Mouse (Mus musculus): ENCODE measurements around the gene Rps28.
A peak's percentile ranks its signal among the peaks of the same experiment; 100 is the strongest.

The Rps28 gene

GRCm38 (mm10) chr17:33812475-33812874 is 11.9 kb downstream of the Rps28 start:
- DNase-seq (ENCODE audit: low spot score in 2 of 2): no peak

DNA sequence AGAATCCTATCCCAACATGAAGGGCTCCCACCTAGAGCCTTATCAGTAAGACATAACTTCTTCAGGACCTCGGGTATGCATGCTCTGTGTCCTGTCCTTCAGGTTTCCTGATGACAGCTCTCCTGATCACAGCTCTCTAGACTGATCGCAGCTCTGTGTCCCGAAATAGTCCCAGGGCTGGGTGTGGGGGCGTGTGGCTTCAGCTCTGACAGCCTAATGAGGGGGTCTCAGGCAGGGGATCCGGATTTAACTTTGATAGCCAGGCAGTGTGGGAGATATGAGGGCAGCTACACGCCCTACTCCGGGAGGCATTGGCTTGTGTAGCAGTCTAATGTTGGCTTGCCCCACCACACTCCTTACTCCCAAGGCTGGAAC is 13.2 kb downstream of the Rps28 start:
- DNase-seq (ENCODE audit: low spot score in 2 of 2): no peak

- DNase-seq (ENCODE audit: low spot score in 2 of 2): peak; percentile 95 to 97
These were observed 13.8 kb downstream of the Rps28 start, which contains the start of gene Kank3 for GRCm38 (mm10) chr17:33810334-33811141. TSS of gene Kank3 (plus strand) at chr17:33810519.

- no peak for DNase-seq (ENCODE audit: low spot score in 2 of 2)
These were observed 16.2 kb downstream of the Rps28 start for GRCm38 (mm10) chr17:33808192-33808591.

GRCm38 (mm10) chr17:33807181-33807888 is 17.0 kb downstream of the Rps28 start:
- DNase-seq (ENCODE audit: low spot score in 2 of 2): no peak

- no peak for DNase-seq (ENCODE audit: low spot score in 2 of 2)
These were observed 19.6 kb downstream of the Rps28 start for GRCm38 (mm10) chr17:33804745-33805144.

GRCm38 (mm10) chr17:33804205-33804604 is 20.2 kb downstream of the Rps28 start:
- DNase-seq (ENCODE audit: low spot score in 2 of 2): no peak

DNA sequence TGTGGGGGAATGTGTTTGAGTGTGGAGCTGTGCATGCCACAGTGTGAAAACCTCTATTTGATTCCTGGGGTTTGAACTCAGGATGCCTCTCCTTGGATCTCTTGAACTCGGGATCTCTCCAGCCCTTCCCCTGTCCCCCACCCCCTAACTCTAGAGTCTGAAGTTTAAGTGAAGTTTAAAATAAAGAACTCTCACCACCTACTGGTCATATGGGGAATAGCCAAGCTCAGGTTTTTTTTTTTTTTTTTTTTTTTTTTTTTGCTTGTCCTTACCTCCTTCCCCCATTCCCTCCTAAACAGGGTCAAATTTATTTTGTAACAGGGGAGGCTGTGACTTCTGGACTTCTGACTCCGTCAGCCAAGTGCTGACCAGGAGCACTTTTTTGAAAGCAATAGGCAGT is 22.1 kb downstream of the Rps28 start:
- no peak for DNase-seq (ENCODE audit: low spot score in 2 of 2)

DNA sequence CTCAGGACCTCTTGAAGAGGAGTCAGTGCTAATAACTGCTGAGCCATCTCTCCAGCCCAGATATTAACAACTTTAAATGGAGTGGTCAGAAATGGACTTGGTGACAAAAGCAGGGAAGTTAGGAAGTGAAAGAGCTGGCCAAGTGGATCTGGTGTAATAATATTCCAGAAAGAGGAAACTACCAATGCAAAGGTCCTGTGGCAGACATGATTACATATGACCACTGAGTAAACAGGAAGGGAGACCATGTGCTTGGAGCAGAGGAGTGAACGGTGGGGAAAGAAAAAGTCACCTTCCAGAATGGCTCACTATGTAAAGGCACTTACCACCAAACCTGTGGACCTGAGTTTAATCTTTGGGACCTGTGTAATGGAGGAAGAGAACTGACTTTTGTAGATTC is 25.1 kb downstream of the Rps28 start:
- no peak for DNase-seq (ENCODE audit: low spot score in 2 of 2)

DNA sequence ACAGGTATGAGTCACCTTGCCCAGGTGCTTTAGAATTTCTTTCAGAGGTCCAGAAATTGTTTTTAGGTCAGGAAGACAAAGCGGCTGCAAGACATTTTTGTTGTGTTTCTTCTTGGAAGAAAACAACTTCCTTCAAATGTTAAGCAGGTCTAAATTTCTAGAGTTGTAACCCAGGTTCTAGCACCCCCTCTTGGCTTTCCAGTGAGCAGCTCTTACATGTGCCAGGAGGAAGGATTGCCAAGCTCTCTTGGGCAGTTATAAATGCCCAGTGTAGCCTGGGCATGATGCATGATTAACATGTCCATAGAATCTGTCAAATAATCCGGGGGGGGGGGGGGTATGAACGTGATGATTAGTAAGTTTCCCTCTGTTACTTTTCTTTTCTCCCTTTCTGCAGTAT is 26.1 kb downstream of the Rps28 start:
- no peak for DNase-seq (ENCODE audit: low spot score in 2 of 2)

DNA sequence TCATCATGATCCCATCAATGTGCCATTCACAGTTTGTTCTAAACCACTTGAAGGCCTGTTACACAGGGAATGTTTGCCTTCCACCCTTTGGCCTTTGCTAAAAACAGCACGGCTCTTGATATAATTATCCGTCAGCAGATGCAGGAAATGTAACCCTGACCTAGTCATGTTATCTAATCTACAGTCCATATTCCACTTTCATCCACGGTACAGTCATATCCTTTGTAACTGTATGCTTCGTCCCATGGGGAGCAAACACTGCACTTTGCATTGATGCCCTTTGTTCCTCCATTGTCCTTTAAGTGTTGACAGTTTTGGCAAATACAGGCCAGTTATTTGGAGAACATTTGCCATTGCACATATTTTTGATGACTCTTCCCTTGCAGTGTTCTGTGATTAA is 35.6 kb downstream of the Rps28 start:
- no peak for DNase-seq (ENCODE audit: low spot score in 2 of 2)

DNA sequence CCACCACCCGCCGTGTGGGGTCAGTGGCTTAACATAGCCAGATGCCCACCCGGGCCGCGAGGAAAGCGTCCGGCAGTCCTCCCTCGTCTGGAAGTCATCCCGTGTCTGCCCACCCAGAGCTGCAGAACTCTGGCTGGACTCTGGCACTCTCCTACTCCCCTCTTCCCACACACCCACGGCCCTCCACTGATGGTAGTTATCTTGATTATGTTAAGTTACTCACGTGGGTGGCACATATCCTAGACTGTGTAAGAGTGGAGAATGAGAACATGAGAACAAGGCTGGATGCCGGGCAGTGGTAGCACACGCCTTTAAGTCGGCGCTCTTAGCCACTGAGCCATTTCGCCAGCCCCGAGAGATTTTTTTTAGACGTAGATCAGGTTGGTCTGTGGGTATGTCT is 38.0 kb downstream of the Rps28 start:
- peak in 1 of 2 experiments; percentile 23 for DNase-seq (ENCODE audit: low spot score in 2 of 2)

- no peak for DNase-seq (ENCODE audit: low spot score in 2 of 2)
These were observed 39.4 kb downstream of the Rps28 start for GRCm38 (mm10) chr17:33784939-33785338.

DNA sequence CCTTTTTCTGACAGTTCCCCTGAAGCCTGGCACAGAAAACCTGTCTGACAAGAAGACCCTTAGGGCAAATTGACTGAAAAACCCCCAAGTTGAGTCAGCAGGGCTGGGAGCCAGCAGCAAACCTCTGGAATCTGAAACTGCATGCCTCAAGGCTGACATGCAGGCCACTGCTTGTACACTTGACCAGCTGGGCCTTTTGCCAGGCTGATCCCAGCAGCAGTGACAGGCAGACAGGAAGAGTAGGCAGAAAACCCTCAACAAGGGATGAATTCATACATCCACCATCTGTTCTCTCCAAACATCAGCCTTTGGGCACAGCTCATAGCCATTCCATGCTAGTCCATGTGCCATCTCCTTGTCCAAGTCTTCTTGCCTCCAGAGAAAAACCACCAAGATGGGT is 41.0 kb downstream of the Rps28 start:
- DNase-seq (ENCODE audit: low spot score in 2 of 2): peak; percentile 43 to 60

DNA sequence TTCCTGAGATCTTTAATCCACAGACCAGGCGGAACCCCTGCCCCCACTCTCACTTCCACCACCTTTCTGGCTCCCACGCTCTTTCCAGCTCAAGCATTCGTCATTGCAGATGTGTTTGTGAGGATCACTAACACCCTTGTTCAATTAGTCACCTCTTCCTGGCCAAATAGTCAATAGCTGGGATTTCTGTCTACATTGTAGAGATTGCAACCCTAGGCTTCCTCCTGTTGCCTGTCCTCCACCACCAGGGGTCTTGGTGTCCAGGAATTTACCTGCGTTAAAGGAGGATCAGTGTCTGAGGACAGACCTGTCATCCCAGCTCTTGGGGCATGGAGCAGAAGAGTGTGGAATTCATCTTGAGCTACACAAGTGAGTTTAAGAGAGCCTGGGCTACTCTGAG is 42.3 kb downstream of the Rps28 start:
- DNase-seq (ENCODE audit: low spot score in 2 of 2): no peak

GRCm38 (mm10) chr17:33781124-33781977 is 43.0 kb downstream of the Rps28 start, which contains the start of gene Angptl4:
TSS of gene Angptl4 (minus strand) at chr17:33781830.
- DNase-seq (ENCODE audit: low spot score in 2 of 2): peak; percentile 34 to 53

DNA sequence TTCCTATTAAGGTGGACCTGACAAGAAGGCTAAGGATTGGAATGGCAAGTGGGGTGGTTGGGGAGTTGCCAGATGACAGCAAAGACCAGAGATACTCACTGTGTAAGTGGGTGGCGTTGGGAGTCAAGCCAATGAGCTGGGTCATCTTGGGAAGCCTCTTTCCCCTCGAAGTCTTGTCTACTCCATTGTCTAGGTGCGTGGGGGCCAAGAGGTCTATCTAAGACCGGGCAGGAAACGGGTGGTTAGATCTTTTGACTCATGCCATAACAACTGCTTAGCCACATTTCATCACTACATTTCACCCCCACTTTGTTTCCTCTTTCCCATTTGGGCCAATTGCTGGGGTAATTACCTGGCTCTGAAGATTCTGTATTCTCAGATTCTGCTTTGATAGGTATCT is 43.9 kb downstream of the Rps28 start:
- DNase-seq (ENCODE audit: low spot score in 2 of 2): no peak

GRCm38 (mm10) chr17:33779967-33780295 is 44.4 kb downstream of the Rps28 start:
- DNase-seq (ENCODE audit: low spot score in 2 of 2): no peak

GRCm38 (mm10) chr17:33779271-33779966 is 44.9 kb downstream of the Rps28 start:
- DNase-seq (ENCODE audit: low spot score in 2 of 2): peak; percentile 72 to 78

DNA sequence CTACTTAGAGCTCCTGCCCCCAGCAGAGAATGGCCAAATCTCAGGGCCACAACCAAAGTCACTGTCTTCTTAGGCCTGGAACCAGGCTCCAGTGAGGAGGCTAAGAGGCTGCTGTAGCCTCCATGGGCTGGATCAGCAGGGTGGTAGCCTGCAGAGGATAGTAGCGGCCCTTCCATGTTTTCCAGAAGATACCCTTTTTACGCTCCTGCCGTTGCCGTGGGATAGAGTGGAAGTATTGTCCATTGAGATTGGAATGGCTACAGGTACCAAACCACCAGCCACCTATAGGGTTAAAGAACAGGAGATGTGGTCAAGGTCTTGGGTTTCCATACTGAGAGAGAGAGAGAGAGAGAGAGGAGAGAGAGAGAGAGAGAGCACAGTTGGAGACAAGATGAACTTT is 49.1 kb downstream of the Rps28 start:
- DNase-seq (ENCODE audit: low spot score in 2 of 2): no peak

GRCm38 (mm10) chr17:33774573-33775155 is 49.7 kb downstream of the Rps28 start:
- no peak for DNase-seq (ENCODE audit: low spot score in 2 of 2)
